Mouse (Mus musculus): Measurements from ENCODE around the gene Gdpd3.
A peak's percentile ranks its signal among the peaks of the same experiment; 100 is the strongest.

The Gdpd3 gene

GRCm38 (mm10) chr7:126789141-126789540, 23.0 kb downstream of the Gdpd3 start:
- no peak for DNase-seq (ENCODE audit: low spot score)

GRCm38 (mm10) chr7:126791851-126792720, 26.0 kb downstream of the Gdpd3 start, which contains the start of gene Ppp4c:
TSS of gene Ppp4c (minus strand) at chr7:126792496.
- peak; percentile 92 for DNase-seq (ENCODE audit: low spot score)

- DNase-seq (ENCODE audit: low spot score) = no peak
Measured at GRCm38 (mm10) chr7:126792721-126793443, 26.7 kb downstream of the Gdpd3 start.

- no peak for DNase-seq (ENCODE audit: low spot score)
Measured at GRCm38 (mm10) chr7:126793456-126794270, 27.5 kb downstream of the Gdpd3 start.

GRCm38 (mm10) chr7:126794271-126794605, 28.1 kb downstream of the Gdpd3 start:
- DNase-seq (ENCODE audit: low spot score) = no peak

- no peak for DNase-seq (ENCODE audit: low spot score)
Measured at GRCm38 (mm10) chr7:126795387-126796317, 29.5 kb downstream of the Gdpd3 start.

- no peak for DNase-seq (ENCODE audit: low spot score)
Measured at GRCm38 (mm10) chr7:126796350-126796932, 30.3 kb downstream of the Gdpd3 start.

- DNase-seq (ENCODE audit: low spot score) = no peak
Measured at GRCm38 (mm10) chr7:126797411-126798126, 31.4 kb downstream of the Gdpd3 start, which contains the start of gene Fam57b. TSS of gene Fam57b (plus strand) at chr7:126797668.

- DNase-seq (ENCODE audit: low spot score) = peak; percentile 53
Measured at GRCm38 (mm10) chr7:126798127-126799049, 32.3 kb downstream of the Gdpd3 start.

GRCm38 (mm10) chr7:126799050-126799467, 32.9 kb downstream of the Gdpd3 start:
- peak; percentile 85 for DNase-seq (ENCODE audit: low spot score)

GRCm38 (mm10) chr7:126799468-126800268, 33.5 kb downstream of the Gdpd3 start:
- peak; percentile 60 for DNase-seq (ENCODE audit: low spot score)

- DNase-seq (ENCODE audit: low spot score) = no peak
Measured at GRCm38 (mm10) chr7:126800269-126801056, 34.3 kb downstream of the Gdpd3 start.

- DNase-seq (ENCODE audit: low spot score) = no peak
Measured at GRCm38 (mm10) chr7:126801057-126801422, 34.9 kb downstream of the Gdpd3 start.

- DNase-seq (ENCODE audit: low spot score) = no peak
Measured at GRCm38 (mm10) chr7:126802134-126802889, 36.2 kb downstream of the Gdpd3 start.

GRCm38 (mm10) chr7:126803181-126803580, 37.0 kb downstream of the Gdpd3 start:
- DNase-seq (ENCODE audit: low spot score) = no peak

- DNase-seq (ENCODE audit: low spot score) = no peak
Measured at GRCm38 (mm10) chr7:126803751-126804150, 37.6 kb downstream of the Gdpd3 start.

GRCm38 (mm10) chr7:126806956-126807355, 40.8 kb downstream of the Gdpd3 start:
- no peak for DNase-seq (ENCODE audit: low spot score)

Data from spleen, adult 12 weeks (tissue).